22 mouse cellular contexts compared by ENCODE assay signal in the genomic region with DNA sequence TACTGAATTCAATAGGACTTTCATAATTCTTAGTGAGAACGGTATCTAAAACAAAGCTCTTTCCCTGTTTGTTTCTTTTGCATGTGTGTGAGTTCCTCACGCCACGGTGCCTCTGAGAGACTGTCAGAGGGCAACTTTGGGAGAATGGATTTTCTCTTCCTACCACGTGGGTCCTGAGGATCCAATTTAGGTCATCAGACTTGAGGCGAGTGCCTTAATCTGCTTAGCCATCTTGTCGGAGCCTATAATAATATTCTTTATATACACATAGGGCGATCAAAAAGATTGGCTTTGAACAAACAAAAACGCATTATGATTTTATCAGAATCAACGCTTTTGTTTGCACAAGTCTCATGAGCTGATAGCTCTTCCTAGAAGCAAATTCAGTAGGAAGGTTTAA.
A peak's percentile ranks its signal among the peaks of the same experiment; 100 is the strongest.
DNase-seq lines count a peak whose midpoint lies in the region; TF ChIP-seq lines count a peak whose summit lies in the region.
"Had no signal": no experiment of that assay in that cellular context is flagged by ENCODE, and none has a peak within 500 bp of the region (broad histone marks: within the 10 kb centered on the region; RNA-seq: fewer than 3 reads in every experiment).

No protein-coding gene starts in this region.

- no peak overlapping the region for H3K27ac ChIP-seq in heart, adult 2 months
- 0 out of 2 replicates have a peak overlapping the region, but pooled peaks have one; percentile 4 for H3K27ac ChIP-seq in testis, adult 2 months (ENCODE audit: control insufficient read depth, insufficient read depth, low read depth, low read length)
- H3K27ac ChIP-seq: embryonic facial prominence, embryonic 10.5 days; embryonic facial prominence, embryonic 12.5 days; forebrain, embryonic 13.5 days had no signal

- 74% methylated on average over 9 of the region's 9 CpGs for WGBS in heart, adult 2 months

- intact Hi-C loops in heart, adult 2 months (cut with DNase I) = no loop called here

- no peak overlapping the region for H3K9ac ChIP-seq in heart, adult 2 months (ENCODE audit: low read depth, low read length)
- H3K9ac ChIP-seq: embryonic facial prominence, embryonic 12.5 days; forebrain, embryonic 13.5 days had no signal

- TF ChIP-seq POLR2A in heart, adult 2 months (IDR thresholded peaks at IDR 0.05; ENCODE audit: insufficient read depth, low read depth, low read length) = no peak
- no peak for TF ChIP-seq POLR2A in testis, adult 2 months (IDR thresholded peaks at IDR 0.05; ENCODE audit: control insufficient read depth, low read depth, low read length)

- no peak for TF ChIP-seq CTCF in heart, adult 2 months (IDR thresholded peaks at IDR 0.05)
- TF ChIP-seq CTCF in testis, adult 2 months (IDR thresholded peaks at IDR 0.05; ENCODE audit: control insufficient read depth, insufficient read depth, insufficient replicate concordance, low read depth, low read length) = no peak

- TF ChIP-seq EP300 in heart, adult 2 months (IDR thresholded peaks at IDR 0.05; ENCODE audit: insufficient read depth, low read depth, low read length) = no peak

- H3K79me2 ChIP-seq in heart, adult 2 months (replicated peaks; ENCODE audit: control insufficient read depth, insufficient read depth, low read length) = no peaks in the 10 kb centered on the region

- H3K4me3 ChIP-seq in heart, adult 2 months = no peak overlapping the region
- H3K4me3 ChIP-seq in testis, adult 2 months (ENCODE audit: control insufficient read depth, low read depth, low read length) = no peak overlapping the region
- H3K4me3 ChIP-seq: embryonic facial prominence, embryonic 10.5 days; embryonic facial prominence, embryonic 12.5 days; forebrain, embryonic 13.5 days had no signal

- no peaks in the 10 kb centered on the region for H3K36me3 ChIP-seq in heart, adult 2 months (ENCODE audit: control insufficient read depth, insufficient read depth, low read length)
- no peaks in the 10 kb centered on the region for H3K36me3 ChIP-seq in testis, adult 2 months (ENCODE audit: control insufficient read depth, insufficient read depth, low read length)
- H3K36me3 ChIP-seq: embryonic facial prominence, embryonic 10.5 days; embryonic facial prominence, embryonic 12.5 days; G1E had no signal

- H3K27me3 ChIP-seq in heart, adult 2 months (ENCODE audit: control insufficient read depth, insufficient read depth, low read length) = no peaks in the 10 kb centered on the region
- H3K27me3 ChIP-seq in testis, adult 2 months (ENCODE audit: control insufficient read depth, insufficient read depth, low read length) = no peaks in the 10 kb centered on the region
- H3K27me3 ChIP-seq: CH12.LX; embryonic facial prominence, embryonic 12.5 days; forebrain, embryonic 13.5 days; Patski had no signal

- peak; percentile 37 for DNase-seq in heart, adult 11 months
- DNase-seq in heart, adult 2 months = no peak
- no peak for DNase-seq in testis, postnatal 10 days (ENCODE audit: low spot score)
- peak; percentile 73 for DNase-seq in retina, postnatal 1 day
- no peak for DNase-seq in urinary bladder, adult 2 months (ENCODE audit: low spot score)
- DNase-seq in yolk sac, embryonic 10.5 days (ENCODE audit: low spot score) = no peak
- DNase-seq: adrenal gland, adult 8-10 months; adrenal gland, postnatal 14 days; adrenal gland, postnatal 36 days; B cell, adult 2 months; cerebellum, adult 11-12 months; cerebellum, adult 2 months; cerebellum, adult 9-10 months; cerebellum, postnatal 10 days; cerebellum, postnatal 25 days had no signal

- no peaks in the 10 kb centered on the region for H3K4me1 ChIP-seq in heart, adult 2 months (ENCODE audit: control insufficient read depth, insufficient read depth, low read length)
- peaks cover 5% of the 10 kb centered on the region for H3K4me1 ChIP-seq in testis, adult 2 months (ENCODE audit: control insufficient read depth, insufficient read depth, low read length)
- H3K4me1 ChIP-seq: embryonic facial prominence, embryonic 12.5 days had no signal

Comparison
In these comparisons a context has a peak if more than half of its experiments do, and no peak if none do; other contexts are left out.
1. DNase-seq: peak in heart, adult 11 months (single experiment) and retina, postnatal 1 day (single experiment); none in heart, adult 2 months (0 of 2), testis, postnatal 10 days (single experiment), urinary bladder, adult 2 months (single experiment) and yolk sac, embryonic 10.5 days (single experiment).